Mouse (Mus musculus): ENCODE data around the gene Ehd4. TPM values are rescaled to one million over a fixed set of nuclear protein-coding genes. Genes with fewer than 3 reads are reported as not detected.

Ehd4 gene
- total and polyA plus RNA-seq, 3 experiments, result 15.8 to 35.5 TPM; not detected in 1

DNA sequence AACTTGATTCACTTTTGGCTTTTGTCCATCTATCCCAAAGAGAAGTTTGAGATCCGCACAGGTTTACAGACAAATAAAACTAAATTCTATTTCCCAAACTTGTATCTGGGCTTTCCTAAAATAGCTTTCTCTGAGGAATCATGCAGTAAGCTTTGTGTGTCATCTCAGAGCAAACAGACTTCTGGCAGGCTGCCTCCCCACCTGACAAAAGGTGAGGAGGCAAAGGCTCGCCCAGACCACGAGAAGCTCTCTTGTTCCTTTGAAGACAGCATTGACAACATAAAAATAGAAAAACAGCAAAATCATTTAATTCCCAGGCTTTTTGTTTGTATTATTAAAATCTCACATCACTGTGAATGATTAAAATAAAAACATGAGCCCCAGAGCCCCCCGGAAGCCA is 55.1 kb downstream of the Ehd4 start:
- no peak overlapping the region for H3K9ac ChIP-seq (ENCODE audit: control insufficient read depth, low read depth, low read length, poor library complexity, severe bottlenecking)
- H3K79me2 ChIP-seq (ENCODE audit: control insufficient read depth, insufficient read depth, low read length, poor library complexity), result no peaks in the 10 kb centered on the region
- no peak overlapping the region for H3K27ac ChIP-seq (ENCODE audit: control insufficient read depth, low read depth, low read length)
- no peaks in the 10 kb centered on the region for H3K4me1 ChIP-seq (ENCODE audit: control insufficient read depth in 1 of 2, insufficient read depth in 2 of 2, low read length in 2 of 2)
- DNase-seq (ENCODE audit: low read depth, low spot score), result no peak
- no peaks in the 10 kb centered on the region for H3K27me3 ChIP-seq (ENCODE audit: control insufficient read depth in 1 of 2, insufficient read depth in 2 of 2, low read length in 2 of 2)
- H3K36me3 ChIP-seq (ENCODE audit: control insufficient read depth in 1 of 2, insufficient read depth in 2 of 2, low read length in 2 of 2), result no peaks in the 10 kb centered on the region
- TF ChIP-seq HCFC1 (IDR thresholded peaks at IDR 0.05; ENCODE audit: low read depth, low read length) (no peak), RAD21 (IDR thresholded peaks at IDR 0.05; ENCODE audit: low read depth, low read length) (no peak), TBP (IDR thresholded peaks at IDR 0.05; ENCODE audit: low read depth, low read length) (no peak), CHD2 (IDR thresholded peaks at IDR 0.05; ENCODE audit: low read length) (no peak), UBTF (IDR thresholded peaks at IDR 0.05; ENCODE audit: borderline replicate concordance, insufficient read depth, low read depth, low read length) (no peak), GATA1 (IDR thresholded peaks at IDR 0.05; ENCODE audit: low read depth, low read length) (no peak), ZC3H11A (IDR thresholded peaks at IDR 0.05; ENCODE audit: low read depth, low read length) (no peak), ZNF384 (IDR thresholded peaks at IDR 0.05; ENCODE audit: low read depth, low read length) (no peak), ZKSCAN1 (IDR thresholded peaks at IDR 0.05; ENCODE audit: low read depth, low read length) (no peak), RCOR1 (IDR thresholded peaks at IDR 0.05; ENCODE audit: low read depth, low read length) (no peak), EP300 (IDR thresholded peaks at IDR 0.05; ENCODE audit: low read depth in 1 of 2, low read length in 2 of 2) (no peak), USF2 (IDR thresholded peaks at IDR 0.05; ENCODE audit: borderline replicate concordance in 1 of 2, insufficient read depth in 1 of 2, low read depth in 1 of 2, low read length in 2 of 2) (no peak), NELFE (IDR thresholded peaks at IDR 0.05; ENCODE audit: low read depth, low read length) (no peak), MYC (IDR thresholded peaks at IDR 0.05; ENCODE audit: low read depth, low read length) (no peak)
- H3K9me3 ChIP-seq (replicated peaks; ENCODE audit: insufficient read depth, low read length), result no peaks in the 10 kb centered on the region
- no peak overlapping the region for H3K4me3 ChIP-seq (ENCODE audit: control insufficient read depth in 1 of 2, insufficient read depth in 1 of 2, low read depth in 2 of 2, low read length in 2 of 2)

DNA sequence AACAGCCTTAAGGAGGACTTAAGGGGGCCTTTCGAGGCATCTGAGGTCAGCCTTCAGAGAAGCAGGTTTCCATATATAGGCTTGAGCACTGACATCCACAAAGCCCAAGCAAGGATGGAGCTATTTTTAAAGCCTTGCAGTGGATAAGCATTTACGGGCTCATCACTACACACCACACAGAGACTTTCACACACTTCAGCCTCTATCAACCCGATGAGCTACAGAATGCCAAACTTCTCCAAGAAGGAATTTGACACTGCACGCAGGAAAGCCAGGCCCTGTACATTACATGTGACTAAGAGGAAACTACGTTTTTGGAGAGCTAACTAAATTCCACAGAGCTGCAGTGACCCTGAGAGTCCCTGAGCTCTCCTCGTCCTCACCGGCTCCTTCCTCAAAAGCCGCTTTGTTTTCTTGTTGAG is 55.6 kb downstream of the Ehd4 start:
- no peaks in the 10 kb centered on the region for H3K9me3 ChIP-seq (replicated peaks; ENCODE audit: insufficient read depth, low read length)
- H3K27ac ChIP-seq (ENCODE audit: control insufficient read depth, low read depth, low read length), result no peak overlapping the region
- no peak overlapping the region for H3K9ac ChIP-seq (ENCODE audit: control insufficient read depth, low read depth, low read length, poor library complexity, severe bottlenecking)
- H3K4me1 ChIP-seq (ENCODE audit: control insufficient read depth in 1 of 2, insufficient read depth in 2 of 2, low read length in 2 of 2), result no peaks in the 10 kb centered on the region
- TF ChIP-seq RCOR1 (IDR thresholded peaks at IDR 0.05; ENCODE audit: low read depth, low read length) (no peak), ZMIZ1 (IDR thresholded peaks at IDR 0.05; ENCODE audit: low read depth, low read length) (no peak), GABPA (IDR thresholded peaks at IDR 0.05; ENCODE audit: low read depth, low read length) (no peak), MAZ (IDR thresholded peaks at IDR 0.05; ENCODE audit: low read depth, low read length) (no peak), HCFC1 (IDR thresholded peaks at IDR 0.05; ENCODE audit: low read depth, low read length) (no peak), KAT2A (conservative IDR thresholded peaks at IDR 0.05; ENCODE audit: low read depth, low read length) (no peak), ETS1 (IDR thresholded peaks at IDR 0.05; ENCODE audit: low read depth, low read length) (no peak), CTCF (IDR thresholded peaks at IDR 0.05 in 2 of 3, conservative IDR thresholded peaks at IDR 0.05 in 1 of 3; ENCODE audit: control insufficient read depth in 1 of 3, insufficient read depth in 1 of 3, low read depth in 2 of 3, low read length in 3 of 3, poor library complexity in 1 of 3, severe bottlenecking in 1 of 3) (no peak), NELFE (IDR thresholded peaks at IDR 0.05; ENCODE audit: low read depth, low read length) (no peak), CHD2 (IDR thresholded peaks at IDR 0.05; ENCODE audit: low read length) (no peak), POLR2AphosphoS2 (IDR thresholded peaks at IDR 0.05; ENCODE audit: low read length) (no peak), EP300 (IDR thresholded peaks at IDR 0.05; ENCODE audit: low read depth in 1 of 2, low read length in 2 of 2) (no peak), TCF12 (IDR thresholded peaks at IDR 0.05; ENCODE audit: low read depth, low read length) (no peak), MEF2A (IDR thresholded peaks at IDR 0.05; ENCODE audit: extremely low read depth, insufficient replicate concordance, low read depth, low read length, poor library complexity, severe bottlenecking) (no peak), ELF1 (IDR thresholded peaks at IDR 0.05; ENCODE audit: low read depth, low read length) (no peak), CHD1 (IDR thresholded peaks at IDR 0.05; ENCODE audit: low read depth, low read length) (no peak), MAFK (IDR thresholded peaks at IDR 0.05; ENCODE audit: borderline replicate concordance, low read depth, low read length) (no peak), BHLHE40 (IDR thresholded peaks at IDR 0.05; ENCODE audit: borderline replicate concordance, low read depth, low read length) (no peak), USF1 (IDR thresholded peaks at IDR 0.05; ENCODE audit: low read depth, low read length) (no peak), JUND (IDR thresholded peaks at IDR 0.05; ENCODE audit: low read depth, low read length) (no peak)
- no peak overlapping the region for H3K4me3 ChIP-seq (ENCODE audit: control insufficient read depth in 1 of 2, insufficient read depth in 1 of 2, low read depth in 2 of 2, low read length in 2 of 2)
- no peaks in the 10 kb centered on the region for H3K79me2 ChIP-seq (ENCODE audit: control insufficient read depth, insufficient read depth, low read length, poor library complexity)
- H3K27me3 ChIP-seq (ENCODE audit: control insufficient read depth in 1 of 2, insufficient read depth in 2 of 2, low read length in 2 of 2), result no peaks in the 10 kb centered on the region
- H3K36me3 ChIP-seq (ENCODE audit: control insufficient read depth in 1 of 2, insufficient read depth in 2 of 2, low read length in 2 of 2), result no peaks in the 10 kb centered on the region
- DNase-seq (ENCODE audit: low read depth, low spot score), result no peak
